Mouse (Mus musculus) liver, adult (tissue): ENCODE data around the gene Gm26992.

ENCODE experiments used
- GATA4 ChIP-seq: IDR thresholded peaks from 2 replicates; pipeline ENCODE4 v1.6.1; 2014; ENCODE audit warnings: mild to moderate bottlenecking, low read length; ENCODE audit not compliant: insufficient replicate concordance

The Gm26992 gene

GRCm38 (mm10) chrX:103518798-103519197, 97.0 kb downstream of the Gm26992 start:
- TF ChIP-seq GATA4, result no peak

- TF ChIP-seq GATA4, result no peak
These were observed 97.7 kb downstream of the Gm26992 start for GRCm38 (mm10) chrX:103519547-103519946.

- TF ChIP-seq GATA4, result no peak
These were observed 99.5 kb downstream of the Gm26992 start for GRCm38 (mm10) chrX:103521221-103521716.

- TF ChIP-seq GATA4, result no peak
These were observed 107.4 kb downstream of the Gm26992 start for GRCm38 (mm10) chrX:103529185-103529584.
